Mouse (Mus musculus): ENCODE results near the gene 2700081O15Rik.

DNA sequence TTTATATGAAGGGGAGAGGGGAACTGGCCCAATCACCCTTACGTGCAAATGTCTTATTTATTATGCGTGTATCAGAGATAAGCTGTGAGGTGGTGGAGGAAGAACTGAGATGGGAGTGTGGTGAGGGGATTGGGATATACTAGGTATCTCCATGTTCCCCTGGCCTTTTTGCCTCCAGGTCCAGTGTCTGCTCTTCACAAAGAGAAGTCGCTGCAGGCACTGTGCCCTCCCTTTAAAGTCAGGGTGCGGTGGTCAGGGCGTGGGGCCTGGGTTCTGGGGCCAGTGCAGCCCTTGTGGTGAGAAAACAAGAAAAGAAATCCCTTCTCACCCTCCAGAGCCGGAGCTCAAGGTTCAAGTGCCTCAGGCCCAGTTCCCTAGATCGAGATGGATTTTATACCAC lies 6.7 kb downstream of the 2700081O15Rik start:
- TF ChIP-seq CTCF (IDR thresholded peaks at IDR 0.05; ENCODE audit: insufficient read depth, low read length) (no peak), POLR2A (IDR thresholded peaks at IDR 0.05; ENCODE audit: borderline replicate concordance, extremely low read depth, low read depth, low read length) (no peak)

Data from lung, adult 2 months (tissue).